Mouse (Mus musculus) kidney, postnatal 4 days (tissue): ENCODE data around the gene Cps1.
A peak's percentile ranks its signal among the peaks of the same experiment; 100 is the strongest.

Source experiments
- DNase-seq, 2 experiments: peaks; one replicate each; pipeline ENCODE4 v3.0.0; 2021; ENCODE audit warnings: mixed read lengths in 2 of 2

Gene Cps1

GRCm38 (mm10) chr1:67122797-67123196, at the start of gene Cps1:
Gene Cps1 (plus strand): TSS chr1:67123026.
- no peak for DNase-seq

DNA sequence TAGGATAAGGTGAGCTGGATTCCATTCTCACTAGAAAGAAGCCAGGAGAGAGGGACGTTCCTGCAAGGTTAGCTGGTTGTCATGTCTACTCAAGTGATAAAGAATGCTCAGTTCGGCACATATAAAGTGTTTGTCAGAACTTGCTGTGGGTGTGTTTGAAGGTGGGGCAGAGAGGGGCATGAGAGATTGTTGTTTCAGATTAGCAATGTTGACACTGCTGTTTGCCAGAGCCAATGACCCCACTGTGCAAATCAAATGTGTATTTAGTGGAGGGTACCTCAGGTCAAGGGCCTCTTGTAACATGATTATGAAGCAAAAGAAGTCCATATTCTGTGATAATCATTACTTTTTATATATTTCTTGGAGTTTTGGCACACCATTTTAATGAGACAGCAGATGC, 45.1 kb upstream of the Cps1 start:
- no peak for DNase-seq

DNA sequence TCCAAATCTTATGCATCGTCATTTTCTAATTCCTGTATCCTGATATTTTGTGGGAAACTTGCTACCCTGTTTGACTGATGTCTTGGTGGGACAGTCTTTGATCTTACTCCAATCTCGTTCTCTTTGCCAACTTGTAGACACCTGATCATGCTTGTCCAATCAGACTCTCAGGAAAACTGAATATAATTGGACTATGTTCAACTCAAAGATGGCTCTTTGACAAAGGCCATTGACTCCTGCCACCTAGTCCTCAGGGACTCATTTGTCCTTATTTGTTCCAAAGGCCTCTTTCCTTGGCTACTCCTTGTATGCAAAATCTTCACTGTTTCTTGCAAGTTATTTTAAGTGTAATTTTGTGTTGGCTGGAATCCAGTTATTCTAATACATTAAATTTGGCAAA, 44.2 kb upstream of the Cps1 start:
- no peak for DNase-seq

GRCm38 (mm10) chr1:67079146-67079545, 43.7 kb upstream of the Cps1 start:
- no peak for DNase-seq

DNA sequence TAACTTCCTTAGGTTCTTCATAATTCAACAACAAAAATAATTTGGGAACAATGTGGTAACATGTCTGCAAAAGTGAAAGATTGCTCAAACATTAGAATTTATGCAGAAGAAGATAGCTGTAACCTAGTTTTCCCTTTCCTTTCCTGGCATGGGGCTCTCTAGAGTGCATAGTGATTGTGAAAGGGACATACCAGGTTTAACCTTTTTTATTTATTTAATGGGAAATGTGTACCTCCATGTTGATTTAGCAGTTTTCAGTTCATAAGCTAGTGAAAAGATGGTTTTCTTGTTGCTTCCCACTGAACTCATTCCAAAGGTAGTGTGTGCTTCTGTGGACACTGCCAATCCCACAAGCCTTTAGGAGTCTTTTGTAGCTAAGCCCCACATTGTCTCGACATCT, 30.4 kb upstream of the Cps1 start:
- no peak for DNase-seq

DNA sequence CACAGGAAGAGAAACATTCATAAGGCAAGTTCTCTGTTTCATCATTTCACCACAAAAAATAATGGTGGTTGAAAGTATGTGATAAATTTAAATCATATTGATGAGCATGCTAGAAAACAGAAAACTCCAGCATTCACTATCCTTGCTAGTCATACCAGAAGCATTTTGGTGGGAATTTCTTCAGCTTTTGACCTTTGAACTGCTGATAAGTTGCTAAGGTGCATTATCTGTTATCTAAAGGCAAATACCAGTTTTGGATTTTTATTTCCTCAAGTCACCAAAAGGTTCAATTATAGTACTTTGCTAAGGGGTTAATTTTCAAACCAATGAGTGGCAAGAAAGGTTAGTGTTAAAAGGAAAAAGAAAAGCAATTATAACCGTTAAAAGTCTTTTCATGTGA, 23.6 kb upstream of the Cps1 start:
- DNase-seq, result no peak

- peak; percentile 9 to 14 for DNase-seq
Measured at GRCm38 (mm10) chr1:67103476-67104248, 19.2 kb upstream of the Cps1 start.

GRCm38 (mm10) chr1:67111621-67112298, 11.1 kb upstream of the Cps1 start:
- no peak for DNase-seq

GRCm38 (mm10) chr1:67113343-67114030, 9.3 kb upstream of the Cps1 start:
- DNase-seq, result peak in 1 of 2 experiments; percentile 10

GRCm38 (mm10) chr1:67116571-67116970, 6.3 kb upstream of the Cps1 start:
- no peak for DNase-seq

DNA sequence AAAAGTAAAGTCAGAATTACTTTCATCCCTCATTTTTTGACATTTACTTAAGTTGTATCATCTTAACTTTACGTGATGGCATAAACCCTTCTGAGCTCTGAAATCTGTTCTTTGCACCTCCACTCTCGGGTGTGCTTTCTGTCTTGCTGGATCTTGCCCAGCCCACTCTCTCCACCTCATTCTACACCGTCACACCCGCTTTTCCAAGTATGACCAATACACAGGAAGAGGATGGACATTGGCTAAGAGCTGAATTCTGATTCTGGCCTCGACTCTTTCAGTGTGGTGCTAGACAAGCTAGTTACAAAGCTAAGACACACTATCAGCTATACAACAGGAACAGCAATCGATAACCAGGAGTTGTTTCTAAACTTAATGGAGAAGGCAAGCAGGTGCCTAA, 5.0 kb upstream of the Cps1 start:
- no peak for DNase-seq

DNA sequence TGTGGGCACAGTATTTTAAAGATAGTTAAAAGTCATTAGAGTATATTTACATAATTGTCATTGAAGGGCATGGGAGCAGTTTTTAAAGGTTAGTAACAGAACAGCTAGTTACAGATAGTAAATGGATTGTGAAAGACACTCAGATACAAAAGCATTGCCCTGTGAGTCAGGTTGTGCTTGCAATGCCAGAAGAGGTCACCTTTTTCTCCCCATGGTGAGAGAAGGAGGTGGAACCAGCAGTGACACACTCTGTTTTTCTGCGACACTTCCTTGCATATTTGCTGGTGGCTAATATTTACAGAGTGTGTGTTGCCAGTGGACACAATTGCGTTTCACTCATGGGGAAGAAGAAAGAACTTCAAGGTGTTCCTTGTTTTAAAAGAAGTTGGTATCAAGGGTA, 2.6 kb downstream of the Cps1 start:
- no peak for DNase-seq

GRCm38 (mm10) chr1:67143939-67144338, 21.1 kb downstream of the Cps1 start:
- peak; percentile 4 to 9 for DNase-seq

GRCm38 (mm10) chr1:67151246-67151645, 28.4 kb downstream of the Cps1 start:
- no peak for DNase-seq

DNA sequence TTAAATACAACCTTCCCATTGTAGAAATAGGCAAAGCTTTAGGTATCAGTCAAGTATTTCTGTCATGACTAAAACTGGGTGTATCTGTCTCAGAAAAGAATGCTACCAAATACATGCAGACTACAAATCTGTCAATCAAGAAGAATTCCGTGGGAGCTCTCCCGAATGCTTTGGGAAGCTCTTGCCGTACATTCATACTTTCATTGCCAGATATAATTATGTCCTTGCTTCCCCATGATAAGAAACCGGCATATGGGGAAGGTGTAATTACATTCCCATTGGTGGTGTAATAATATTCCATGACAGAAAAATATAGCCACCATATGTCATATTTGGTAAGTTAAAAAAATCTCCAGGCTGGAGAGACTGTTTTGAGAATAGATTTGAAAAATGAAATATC, 44.5 kb downstream of the Cps1 start:
- DNase-seq, result no peak

- DNase-seq, result peak; percentile 82 to 83
Measured at GRCm38 (mm10) chr1:67181165-67181564, 58.3 kb downstream of the Cps1 start.

GRCm38 (mm10) chr1:67182201-67182600, 59.4 kb downstream of the Cps1 start:
- no peak for DNase-seq

DNA sequence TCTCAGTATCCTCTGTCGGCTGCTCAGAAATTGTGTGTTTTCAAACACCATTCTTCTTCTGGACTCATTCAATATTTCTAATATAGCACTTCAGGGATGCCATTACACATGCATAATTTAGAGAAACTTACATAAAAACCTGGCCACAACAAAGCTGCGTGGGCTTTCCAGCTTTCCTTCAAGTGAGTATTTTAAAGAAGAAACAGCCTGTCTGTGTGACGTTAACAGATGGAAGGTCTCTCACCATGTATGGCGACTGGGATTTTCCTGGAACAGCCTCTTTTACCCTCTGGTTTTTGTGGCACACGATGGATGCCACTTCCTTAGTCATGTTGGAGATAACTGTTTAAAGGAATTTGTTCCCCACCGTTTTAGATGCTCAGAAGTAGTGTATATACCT, 60.7 kb downstream of the Cps1 start:
- no peak for DNase-seq

GRCm38 (mm10) chr1:67184134-67184533, 61.3 kb downstream of the Cps1 start:
- DNase-seq, result peak in 1 of 2 experiments; percentile 3

DNA sequence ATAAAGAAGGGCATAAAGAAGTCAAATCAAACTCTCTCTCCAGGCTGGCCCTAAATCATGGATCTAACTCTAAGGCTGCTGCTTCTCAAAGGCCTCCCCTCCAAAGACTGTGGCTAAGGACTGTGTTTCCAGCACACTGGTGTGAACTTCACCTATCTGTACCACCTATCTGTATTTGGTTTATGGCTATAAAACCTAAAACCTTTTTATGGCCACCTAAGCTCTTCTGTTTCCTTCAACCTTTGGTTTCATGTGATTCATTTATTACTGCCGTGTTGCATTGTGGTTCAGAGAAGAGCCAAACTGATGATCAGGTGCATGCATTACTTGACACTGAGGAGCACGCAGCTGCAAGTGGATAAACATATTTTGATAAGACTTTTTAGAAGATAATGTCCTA, 74.5 kb downstream of the Cps1 start:
- no peak for DNase-seq

GRCm38 (mm10) chr1:67218339-67218944, 95.6 kb downstream of the Cps1 start:
- DNase-seq, result peak in 1 of 2 experiments; percentile 2

- no peak for DNase-seq
Measured at GRCm38 (mm10) chr1:67223666-67224065, 100.8 kb downstream of the Cps1 start.

DNA sequence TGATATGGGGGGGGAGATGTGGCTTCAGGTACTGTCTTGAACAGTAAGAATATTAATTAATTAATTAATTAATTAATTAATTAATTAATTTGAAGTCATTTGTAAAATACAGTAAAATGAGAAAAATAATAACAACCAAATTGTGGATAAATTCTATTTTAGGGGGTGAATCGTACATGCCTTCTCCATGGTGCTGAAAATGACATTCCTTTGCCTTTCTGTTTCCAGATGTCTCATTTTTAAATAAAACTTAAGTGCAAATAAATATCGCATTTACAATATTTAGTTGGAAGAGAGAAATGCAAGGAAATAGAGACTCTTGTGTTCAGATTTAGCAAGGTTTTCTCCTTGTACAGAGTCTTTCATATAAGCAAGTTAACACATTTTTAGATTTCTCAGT, 112.0 kb downstream of the Cps1 start:
- no peak for DNase-seq
